Mouse (Mus musculus): Measurements from ENCODE around the gene Cog3. TPM values are rescaled to one million over a fixed set of nuclear protein-coding genes. Genes with fewer than 3 reads are reported as not detected.

Gene Cog3
- 16.0 and 16.5 TPM in 2 replicates for polyA plus RNA-seq (2014; fragmentation: Nextera tagmentation; extraction: Ambion mirVana)

DNA sequence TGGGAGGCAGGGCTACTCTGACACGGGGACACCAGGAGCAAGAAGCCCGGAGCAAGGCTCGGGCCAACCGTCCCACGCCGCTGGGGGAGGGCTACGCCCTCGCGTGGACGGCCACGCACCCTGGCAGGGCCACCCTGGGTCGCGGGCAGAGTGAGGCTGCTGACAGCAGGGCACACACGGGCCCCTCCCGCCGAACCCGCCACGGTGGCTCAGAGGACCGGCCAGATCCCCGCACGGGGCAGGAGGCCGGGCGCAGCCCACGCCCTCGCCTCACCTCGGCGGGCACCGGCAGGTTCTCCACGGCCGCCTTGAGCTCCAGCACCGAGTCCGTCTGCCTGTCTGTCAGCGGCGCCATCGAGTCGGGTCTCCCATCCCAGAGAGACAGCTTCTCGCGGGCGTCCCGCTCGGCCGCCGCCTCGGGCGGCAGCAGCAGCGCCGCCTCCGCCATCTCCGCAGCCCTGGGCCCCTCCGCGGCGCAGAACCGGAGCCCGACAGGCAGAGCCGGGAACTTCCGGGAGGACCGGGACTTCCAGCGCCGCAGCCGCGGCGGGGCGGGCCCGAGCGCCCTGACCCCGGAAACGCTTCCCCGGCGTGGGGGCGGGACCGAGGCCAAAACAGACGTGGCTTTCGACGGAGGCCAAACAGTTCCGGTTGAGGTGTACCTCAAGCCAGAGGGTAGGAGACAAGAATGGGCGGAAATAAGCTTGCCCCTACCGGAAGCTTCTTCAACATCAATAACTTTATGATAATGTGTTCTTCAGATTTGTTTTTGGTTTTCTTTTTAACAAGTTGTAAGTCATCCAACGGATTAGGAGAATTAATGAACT lies at the start of gene Cog3:
Gene Cog3, minus strand, starts transcription at position 527 of the 827 bp plus-strand sequence.
- H3K27ac ChIP-seq (replicated peaks in 1 of 2; ENCODE audit: control insufficient read depth in 1 of 2, insufficient read depth in 1 of 2, low read depth in 2 of 2, low read length in 2 of 2): peak within 1 kb of the TSS; percentile 78 to 89
- no peaks in the 10 kb centered on the region for H3K36me3 ChIP-seq (ENCODE audit: control insufficient read depth, insufficient read depth, low read length)
- peak within 1 kb of the TSS; percentile 85 for H3K4me2 ChIP-seq (ENCODE audit: low read length)
- H3K4me1 ChIP-seq (ENCODE audit: control insufficient read depth in 2 of 2, insufficient read depth in 2 of 2, low read length in 2 of 2): peaks cover 5 to 18% of the 10 kb centered on the region in 2 experiments
- H3K4me3 ChIP-seq (ENCODE audit: control insufficient read depth in 1 of 2, insufficient read depth in 1 of 2, low read depth in 1 of 2, low read length in 2 of 2): peak within 1 kb of the TSS; percentile 82 to 98
- H3K9ac ChIP-seq (ENCODE audit: low read length): peak within 1 kb of the TSS; percentile 96
- H3K9me3 ChIP-seq (ENCODE audit: control insufficient read depth, low read length): no peaks in the 10 kb centered on the region
- WGBS: under 1% methylated on average over 72 of the region's 78 CpGs
- ATAC-seq (ENCODE audit: insufficient number of reproducible peaks, insufficient read depth, low FRiP score, low read depth): peak; percentile 95
- H3K27me3 ChIP-seq (ENCODE audit: control insufficient read depth, insufficient read depth, low read length): no peaks in the 10 kb centered on the region

DNA sequence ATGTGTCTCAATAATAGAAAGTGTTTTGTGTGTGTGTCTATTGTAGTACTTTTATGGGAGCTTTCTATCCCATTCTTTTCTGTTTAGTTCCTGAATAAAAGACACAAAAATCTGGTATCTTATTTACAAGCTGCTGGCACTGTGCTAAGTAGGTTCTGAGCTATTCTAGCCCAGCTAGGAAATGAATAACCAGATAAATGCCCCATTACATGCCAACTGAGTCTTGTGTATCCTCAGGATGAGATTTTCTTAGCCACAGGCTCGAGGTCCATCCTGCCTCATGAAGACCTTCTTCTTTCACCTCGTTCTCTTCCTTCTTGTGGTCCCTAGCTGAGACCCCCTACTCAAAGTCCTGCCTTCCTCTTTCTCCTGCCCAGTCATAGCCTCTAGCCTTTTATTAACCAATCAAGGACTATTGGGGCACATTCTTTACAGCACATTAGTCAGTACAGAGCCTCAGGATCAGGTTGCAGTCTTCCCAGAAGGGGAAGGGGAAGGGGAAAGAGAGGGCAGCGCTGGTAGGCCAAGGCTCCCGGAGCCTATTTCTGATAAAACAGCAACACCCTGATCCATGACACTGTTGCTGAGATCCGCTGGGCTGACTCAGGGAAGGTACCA lies 43.6 kb upstream of the Cog3 start:
- H3K4me2 ChIP-seq (ENCODE audit: low read length): no peak overlapping the region
- H3K27ac ChIP-seq (replicated peaks in 1 of 2; ENCODE audit: control insufficient read depth in 1 of 2, insufficient read depth in 1 of 2, low read depth in 2 of 2, low read length in 2 of 2): no peak overlapping the region
- H3K27me3 ChIP-seq (ENCODE audit: control insufficient read depth, insufficient read depth, low read length): no peaks in the 10 kb centered on the region
- H3K4me1 ChIP-seq (ENCODE audit: control insufficient read depth in 2 of 2, insufficient read depth in 2 of 2, low read length in 2 of 2): peaks cover 6 to 7% of the 10 kb centered on the region in 2 experiments
- H3K9ac ChIP-seq (ENCODE audit: low read length): no peak overlapping the region
- H3K36me3 ChIP-seq (ENCODE audit: control insufficient read depth, insufficient read depth, low read length): no peaks in the 10 kb centered on the region
- no peaks in the 10 kb centered on the region for H3K9me3 ChIP-seq (ENCODE audit: control insufficient read depth, low read length)
- H3K4me3 ChIP-seq (ENCODE audit: control insufficient read depth in 1 of 2, insufficient read depth in 1 of 2, low read depth in 1 of 2, low read length in 2 of 2): no peak overlapping the region
- no peak for ATAC-seq (ENCODE audit: insufficient number of reproducible peaks, insufficient read depth, low FRiP score, low read depth)
- WGBS: 42% methylated on average over 5 of the region's 5 CpGs

DNA sequence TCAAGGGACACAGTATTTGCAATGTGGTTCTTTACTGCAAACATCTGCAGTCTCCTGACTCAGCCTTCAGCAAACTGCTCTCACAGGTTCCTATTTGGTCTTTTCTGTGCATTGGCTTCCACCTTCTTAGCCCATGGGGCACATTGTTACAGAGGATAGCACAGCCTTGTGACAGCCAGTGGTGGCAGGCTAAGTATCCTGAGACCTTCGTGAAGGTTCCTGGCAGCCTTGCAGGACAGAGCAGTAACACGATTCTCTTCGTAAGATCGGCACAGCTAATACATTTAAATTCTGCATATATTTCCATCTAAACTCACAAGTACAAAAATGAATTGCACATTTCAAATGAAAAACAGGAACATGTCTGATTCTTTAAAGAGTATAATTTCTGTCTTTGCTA lies 41.6 kb upstream of the Cog3 start:
- 85% methylated on average over 4 of the region's 4 CpGs for WGBS
- no peaks in the 10 kb centered on the region for H3K36me3 ChIP-seq (ENCODE audit: control insufficient read depth, insufficient read depth, low read length)
- H3K27me3 ChIP-seq (ENCODE audit: control insufficient read depth, insufficient read depth, low read length): no peaks in the 10 kb centered on the region
- no peaks in the 10 kb centered on the region for H3K4me1 ChIP-seq (ENCODE audit: control insufficient read depth in 2 of 2, insufficient read depth in 2 of 2, low read length in 2 of 2)
- H3K4me3 ChIP-seq (ENCODE audit: control insufficient read depth in 1 of 2, insufficient read depth in 1 of 2, low read depth in 1 of 2, low read length in 2 of 2): no peak overlapping the region
- H3K9ac ChIP-seq (ENCODE audit: low read length): no peak overlapping the region
- no peak overlapping the region for H3K27ac ChIP-seq (replicated peaks in 1 of 2; ENCODE audit: control insufficient read depth in 1 of 2, insufficient read depth in 1 of 2, low read depth in 2 of 2, low read length in 2 of 2)
- no peaks in the 10 kb centered on the region for H3K9me3 ChIP-seq (ENCODE audit: control insufficient read depth, low read length)
- ATAC-seq (ENCODE audit: insufficient number of reproducible peaks, insufficient read depth, low FRiP score, low read depth): no peak
- no peak overlapping the region for H3K4me2 ChIP-seq (ENCODE audit: low read length)

DNA sequence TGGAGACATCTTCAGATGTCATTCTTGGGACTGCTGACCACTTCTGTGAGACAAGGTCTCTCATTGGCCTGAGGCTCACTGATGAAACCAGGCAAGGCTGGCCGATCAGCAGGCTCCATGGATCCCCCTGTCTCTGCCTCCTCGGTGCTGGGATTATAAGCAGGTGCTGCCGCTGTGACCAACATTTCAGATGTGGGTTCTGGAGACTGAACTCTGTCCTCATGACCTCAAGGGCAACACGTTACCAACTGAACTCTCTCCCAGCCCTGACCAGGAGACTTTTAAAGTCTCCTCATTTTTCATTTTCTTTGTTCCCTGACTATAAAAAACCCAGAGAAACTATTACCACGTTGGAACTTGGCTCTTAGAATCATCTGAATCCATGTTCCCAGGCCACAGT lies 40.4 kb upstream of the Cog3 start:
- no peak overlapping the region for H3K4me2 ChIP-seq (ENCODE audit: low read length)
- no peaks in the 10 kb centered on the region for H3K9me3 ChIP-seq (ENCODE audit: control insufficient read depth, low read length)
- no peak overlapping the region for H3K4me3 ChIP-seq (ENCODE audit: control insufficient read depth in 1 of 2, insufficient read depth in 1 of 2, low read depth in 1 of 2, low read length in 2 of 2)
- no peak overlapping the region for H3K9ac ChIP-seq (ENCODE audit: low read length)
- no peaks in the 10 kb centered on the region for H3K4me1 ChIP-seq (ENCODE audit: control insufficient read depth in 2 of 2, insufficient read depth in 2 of 2, low read length in 2 of 2)
- ATAC-seq (ENCODE audit: insufficient number of reproducible peaks, insufficient read depth, low FRiP score, low read depth): no peak
- H3K27me3 ChIP-seq (ENCODE audit: control insufficient read depth, insufficient read depth, low read length): no peaks in the 10 kb centered on the region
- 74% methylated on average over 5 of the region's 5 CpGs for WGBS
- no peaks in the 10 kb centered on the region for H3K36me3 ChIP-seq (ENCODE audit: control insufficient read depth, insufficient read depth, low read length)
- H3K27ac ChIP-seq (replicated peaks in 1 of 2; ENCODE audit: control insufficient read depth in 1 of 2, insufficient read depth in 1 of 2, low read depth in 2 of 2, low read length in 2 of 2): no peak overlapping the region

DNA sequence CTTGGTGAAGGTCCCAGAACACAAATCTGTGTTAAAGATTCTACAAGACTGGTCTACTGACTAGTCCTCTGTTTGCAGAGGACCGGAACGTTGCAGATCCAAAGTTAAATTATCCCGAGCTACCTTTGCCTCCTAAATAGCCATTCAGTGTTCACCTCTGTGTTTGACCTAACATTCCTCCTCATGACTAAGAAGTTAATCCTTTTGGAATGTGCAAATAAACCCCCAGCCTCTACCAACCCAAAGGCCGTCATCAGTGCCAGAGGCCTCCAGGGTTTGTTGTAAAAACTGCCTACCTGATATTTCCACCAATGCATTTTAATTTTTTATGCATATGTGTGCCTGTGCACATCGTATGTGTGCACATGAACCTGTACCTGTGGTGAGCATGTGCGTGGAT lies 40.0 kb upstream of the Cog3 start:
- H3K27me3 ChIP-seq (ENCODE audit: control insufficient read depth, insufficient read depth, low read length): no peaks in the 10 kb centered on the region
- H3K4me2 ChIP-seq (ENCODE audit: low read length): no peak overlapping the region
- H3K9me3 ChIP-seq (ENCODE audit: control insufficient read depth, low read length): no peaks in the 10 kb centered on the region
- peaks cover 0 to 2% of the 10 kb centered on the region in 2 experiments; a peak in 2 of 4 replicates for H3K4me1 ChIP-seq (ENCODE audit: control insufficient read depth in 2 of 2, insufficient read depth in 2 of 2, low read length in 2 of 2)
- H3K4me3 ChIP-seq (ENCODE audit: control insufficient read depth in 1 of 2, insufficient read depth in 1 of 2, low read depth in 1 of 2, low read length in 2 of 2): no peak overlapping the region
- no peak overlapping the region for H3K27ac ChIP-seq (replicated peaks in 1 of 2; ENCODE audit: control insufficient read depth in 1 of 2, insufficient read depth in 1 of 2, low read depth in 2 of 2, low read length in 2 of 2)
- H3K9ac ChIP-seq (ENCODE audit: low read length): no peak overlapping the region
- H3K36me3 ChIP-seq (ENCODE audit: control insufficient read depth, insufficient read depth, low read length): no peaks in the 10 kb centered on the region
- 72% methylated on average over 6 of the region's 6 CpGs for WGBS
- no peak for ATAC-seq (ENCODE audit: insufficient number of reproducible peaks, insufficient read depth, low FRiP score, low read depth)

DNA sequence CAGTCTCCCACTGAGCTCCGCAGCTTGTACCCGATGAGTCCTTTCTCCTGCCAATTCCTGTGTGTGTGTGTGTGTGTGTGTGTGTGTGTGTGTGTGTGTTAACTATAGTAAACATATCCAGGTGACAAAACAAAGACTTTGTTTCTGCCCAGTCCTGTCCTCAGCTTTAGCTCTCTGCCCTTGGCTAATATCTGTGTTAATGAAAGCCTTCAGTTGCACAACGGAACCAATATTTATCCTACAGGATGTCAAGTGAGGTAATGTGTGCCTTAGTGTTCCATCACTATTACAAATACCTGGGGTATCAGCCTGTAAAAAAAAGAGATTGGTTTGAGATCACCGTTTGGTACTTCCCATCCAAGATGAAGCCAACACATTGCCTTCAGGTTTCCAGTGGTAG lies 38.8 kb upstream of the Cog3 start:
- Histone ChIP-seq H3K4me1 (ENCODE audit: control insufficient read depth in 2 of 2, insufficient read depth in 2 of 2, low read length in 2 of 2) (peaks cover 0 to 3% of the 10 kb centered on the region in 2 experiments; a peak in 2 of 4 replicates), H3K9ac (ENCODE audit: low read length) (no peak overlapping the region), H3K9me3 (ENCODE audit: control insufficient read depth, low read length) (no peaks in the 10 kb centered on the region), H3K4me2 (ENCODE audit: low read length) (no peak overlapping the region), H3K4me3 (ENCODE audit: control insufficient read depth in 1 of 2, insufficient read depth in 1 of 2, low read depth in 1 of 2, low read length in 2 of 2) (no peak overlapping the region), H3K27me3 (ENCODE audit: control insufficient read depth, insufficient read depth, low read length) (no peaks in the 10 kb centered on the region), H3K36me3 (ENCODE audit: control insufficient read depth, insufficient read depth, low read length) (no peaks in the 10 kb centered on the region), H3K27ac (replicated peaks in 1 of 2; ENCODE audit: control insufficient read depth in 1 of 2, insufficient read depth in 1 of 2, low read depth in 2 of 2, low read length in 2 of 2) (no peak overlapping the region)
- 84% methylated on average over 4 of the region's 4 CpGs for WGBS
- no peak for ATAC-seq (ENCODE audit: insufficient number of reproducible peaks, insufficient read depth, low FRiP score, low read depth)

DNA sequence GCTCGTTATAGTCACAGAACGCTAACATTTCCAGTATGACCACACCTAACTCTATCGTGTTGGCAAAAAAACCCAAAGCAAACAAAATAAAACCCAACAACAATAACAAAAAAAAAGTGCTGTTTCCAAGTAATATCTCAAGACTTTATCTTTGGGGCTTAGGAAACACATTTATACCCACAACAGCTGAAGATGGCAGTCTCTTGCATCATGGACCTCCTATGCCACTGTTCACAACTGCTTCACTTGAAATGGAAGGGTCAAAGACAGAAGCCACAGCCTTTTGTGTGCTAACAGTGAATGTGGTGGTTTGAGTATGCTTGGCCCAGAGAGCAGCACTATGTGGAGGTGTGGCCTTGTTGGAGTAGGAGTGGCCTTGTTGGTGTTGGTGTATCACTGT lies 37.1 kb upstream of the Cog3 start:
- peaks cover 0 to 3% of the 10 kb centered on the region in 2 experiments; a peak in 2 of 4 replicates for H3K4me1 ChIP-seq (ENCODE audit: control insufficient read depth in 2 of 2, insufficient read depth in 2 of 2, low read length in 2 of 2)
- no peak overlapping the region for H3K4me3 ChIP-seq (ENCODE audit: control insufficient read depth in 1 of 2, insufficient read depth in 1 of 2, low read depth in 1 of 2, low read length in 2 of 2)
- WGBS: 81% methylated on average over 3 of the region's 3 CpGs
- no peaks in the 10 kb centered on the region for H3K36me3 ChIP-seq (ENCODE audit: control insufficient read depth, insufficient read depth, low read length)
- no peaks in the 10 kb centered on the region for H3K27me3 ChIP-seq (ENCODE audit: control insufficient read depth, insufficient read depth, low read length)
- H3K4me2 ChIP-seq (ENCODE audit: low read length): no peak overlapping the region
- no peak for ATAC-seq (ENCODE audit: insufficient number of reproducible peaks, insufficient read depth, low FRiP score, low read depth)
- H3K9me3 ChIP-seq (ENCODE audit: control insufficient read depth, low read length): no peaks in the 10 kb centered on the region
- no peak overlapping the region for H3K9ac ChIP-seq (ENCODE audit: low read length)
- no peak overlapping the region for H3K27ac ChIP-seq (replicated peaks in 1 of 2; ENCODE audit: control insufficient read depth in 1 of 2, insufficient read depth in 1 of 2, low read depth in 2 of 2, low read length in 2 of 2)
